Mouse (Mus musculus): Measurements from ENCODE around the gene Sardh. TPM values are rescaled to one million over a fixed set of nuclear protein-coding genes. Genes with fewer than 3 reads are reported as not detected.

Gene Sardh
- polyA plus RNA-seq (2012; rRNA removed) = 7.4 and 7.9 TPM in 2 replicates

DNA sequence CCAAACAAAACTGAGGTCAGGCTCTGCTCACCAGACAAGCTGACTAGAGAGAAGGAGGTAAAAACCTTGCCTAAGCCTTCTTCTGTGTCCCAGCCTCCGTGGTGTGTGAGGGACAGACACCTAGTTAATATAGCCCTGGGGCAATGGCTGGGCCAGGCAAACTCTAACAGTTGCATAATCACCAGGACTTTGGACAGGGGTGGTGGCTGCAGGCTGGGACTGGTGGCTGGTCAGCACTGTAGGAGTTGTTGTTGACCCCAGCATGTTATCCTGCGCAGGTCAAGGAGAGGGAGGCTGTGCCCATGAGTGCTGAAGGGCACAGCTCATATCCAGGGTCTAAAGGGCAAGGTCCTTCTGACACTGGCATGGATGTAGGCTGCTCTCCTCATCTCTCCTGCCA is at the start of gene Sardh:
Gene Sardh, minus strand, starts transcription at position 127 of the 400 bp plus-strand sequence.

DNA sequence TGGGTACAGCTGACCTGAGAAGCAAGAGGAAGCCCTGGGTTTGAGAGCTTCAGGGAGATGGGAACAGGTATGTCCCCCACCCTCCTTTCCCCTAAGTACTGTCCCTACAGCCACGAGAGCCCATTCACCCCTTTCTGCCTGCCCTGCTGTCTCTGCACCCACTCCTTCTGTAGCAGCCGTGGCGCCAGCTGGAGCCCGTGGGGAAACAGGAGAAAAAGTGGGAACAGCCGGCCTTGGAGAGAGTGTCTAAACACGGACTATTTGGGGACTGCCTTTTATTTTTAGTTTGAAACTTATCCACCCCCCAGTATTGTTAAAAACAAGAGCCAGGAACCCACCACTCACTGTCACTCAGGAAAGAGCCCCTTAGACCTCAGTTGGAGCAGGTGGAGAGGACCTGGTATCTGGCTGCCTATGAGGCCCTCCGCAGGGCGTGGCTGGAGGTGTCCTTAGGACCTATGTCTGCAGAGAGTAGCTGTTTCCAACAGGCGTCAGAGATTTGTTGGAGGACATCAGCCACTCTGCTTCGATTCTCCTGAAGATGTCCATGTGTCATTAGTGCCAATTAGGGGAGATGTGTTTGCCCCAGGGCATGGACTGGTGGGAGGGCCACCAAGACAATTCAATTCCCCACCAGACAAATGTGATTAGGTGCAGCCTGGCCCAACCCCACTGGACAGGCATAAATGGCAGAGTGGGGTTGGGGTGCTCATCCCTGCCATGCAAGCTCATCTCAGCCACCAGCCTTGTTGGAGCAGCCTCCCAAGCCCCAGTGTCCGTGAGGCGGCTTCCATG is 83.1 kb downstream of the Sardh start, which contains the start of gene Dbh:
Gene Dbh, plus strand, starts transcription at position 438 of the 795 bp plus-strand sequence.

GRCm38 (mm10) chr2:27141950-27142693 is 106.0 kb downstream of the Sardh start, which contains the start of gene Fam163b:
Fam163b (minus strand) TSS chr2:27142491.

Other genes starting within 250 kb of the Sardh start
- gene Cacfd1, start 238.4 kb downstream of the Sardh start, polyA plus RNA-seq (2012; rRNA removed) = 90.2 and 91.9 TPM in 2 replicates
- 2.2 and 2.4 TPM in 2 replicates for gene Slc2a6, start 220.3 kb downstream of the Sardh start, polyA plus RNA-seq (2012; rRNA removed)
- 0.05 and 7.6 TPM in 2 replicates for gene Mymk, start 176.2 kb downstream of the Sardh start, polyA plus RNA-seq (2012; rRNA removed)
- gene Adamtsl2, start 169.0 kb downstream of the Sardh start, polyA plus RNA-seq (2012; rRNA removed) = 7.3 and 8.3 TPM in 2 replicates
- 0.18 and 0.63 TPM in 2 replicates for gene Fam163b, start 105.8 kb downstream of the Sardh start, polyA plus RNA-seq (2012; rRNA removed)
- gene Dbh, start 83.1 kb downstream of the Sardh start, polyA plus RNA-seq (2012; rRNA removed) = 0.61 and 3.2 TPM in 2 replicates
- 40.9 and 53.7 TPM in 2 replicates for gene Vav2, start 178.7 kb upstream of the Sardh start, polyA plus RNA-seq (2012; rRNA removed)
- 8.9 and 11.6 TPM in 2 replicates for gene Brd3os, start 194.0 kb upstream of the Sardh start, polyA plus RNA-seq (2012; rRNA removed)